Mouse (Mus musculus) E14TG2a.4 (cell line): ENCODE results near the gene Pias4.
"Not testable (repeated sequence)": the region's sequence is repeated elsewhere in the genome, so short reads cannot be mapped to it uniquely, and the experiment has no call there.

Experiments
- H3K27me3 ChIP-seq: 2 replicates; pipeline ENCODE4 v1.6.1; 2014; ENCODE audit warnings: low read length, control low read depth; ENCODE audit not compliant: insufficient read depth
- H3K36me3 ChIP-seq: 2 replicates; pipeline ENCODE4 v1.6.1; 2014; ENCODE audit warnings: low read length, control low read depth; ENCODE audit not compliant: insufficient read depth
- H3K4me1 ChIP-seq: replicated peaks from 2 replicates; pipeline ENCODE4 v1.6.1; 2014; ENCODE audit warnings: low read depth, low read length, control low read depth
- H3K4me3 ChIP-seq: replicated peaks from 2 replicates; pipeline ENCODE4 v1.5.1; 2014; ENCODE audit warnings: mild to moderate bottlenecking, low read length
- H3K9me3 ChIP-seq: 2 replicates; pipeline ENCODE4 v1.6.1; 2014; ENCODE audit warnings: low read length, control low read depth
- CTCF ChIP-seq: conservative IDR thresholded peaks from 2 replicates; pipeline ENCODE4 v1.5.1; 2014; ENCODE audit warnings: low read length
- NANOG ChIP-seq: IDR thresholded peaks from 2 replicates; pipeline ENCODE4 v1.6.1; 2014; ENCODE audit warnings: borderline replicate concordance, low read length, mixed read lengths
- POU5F1 ChIP-seq: IDR thresholded peaks from 2 replicates; pipeline ENCODE4 v1.6.1; 2014; ENCODE audit warnings: low read length, borderline replicate concordance

The Pias4 gene

DNA sequence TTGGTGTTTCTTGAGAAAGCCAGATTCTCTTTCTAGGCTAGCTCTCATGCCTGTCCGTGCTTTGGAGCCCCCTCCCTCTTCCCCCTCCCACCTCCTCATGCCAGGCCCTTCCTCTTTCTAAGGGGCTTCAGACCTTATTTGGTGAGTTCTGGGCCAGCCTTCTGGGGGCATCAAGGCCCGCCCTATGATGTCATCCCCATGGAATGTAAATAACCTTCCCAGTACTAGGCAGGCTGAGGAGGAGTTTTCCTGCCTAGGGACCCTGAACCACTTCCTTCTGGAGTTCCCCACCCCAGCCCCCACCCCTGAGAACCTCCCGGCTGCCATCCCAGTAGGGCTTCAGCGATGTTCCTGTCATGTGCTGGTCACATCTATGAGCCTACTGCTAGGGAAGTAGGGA, 17.0 kb upstream of the Pias4 start:
- Histone ChIP-seq H3K27me3 (no peaks in the 10 kb centered on the region), H3K4me3 (peak overlapping the region; percentile 86; the same call in 1 of the 2 replicates), H3K4me1 (peaks cover 70% of the 10 kb centered on the region), H3K9me3 (no peaks in the 10 kb centered on the region), H3K36me3 (peaks cover 78% of the 10 kb centered on the region)
- TF ChIP-seq CTCF, result no peak
- TF ChIP-seq POU5F1, result no peak
- TF ChIP-seq NANOG, result no peak

DNA sequence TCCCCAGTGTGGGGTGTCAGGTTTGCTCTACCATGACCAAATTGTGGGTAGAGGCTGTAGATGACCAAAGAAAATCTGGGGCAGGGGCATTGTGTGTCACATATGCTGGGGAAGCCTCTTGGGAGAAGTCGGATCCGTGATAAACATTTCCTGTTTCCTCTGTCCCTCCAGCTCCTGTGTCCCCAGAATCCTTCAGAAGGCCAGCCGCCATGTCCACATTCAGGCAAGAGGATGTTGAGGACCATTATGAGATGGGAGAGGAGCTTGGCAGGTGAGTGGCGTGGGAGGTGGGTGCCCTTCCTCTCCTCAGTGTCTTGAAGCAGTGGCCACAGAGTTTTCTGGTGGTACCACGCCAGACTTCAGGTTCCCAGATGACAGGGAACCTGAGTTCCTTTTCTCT, 16.1 kb upstream of the Pias4 start, which contains the start of gene 4930442H23Rik:
Gene 4930442H23Rik (minus strand): TSS at position 45 of the 400 bp plus-strand sequence.
- Histone ChIP-seq H3K9me3 (no peaks in the 10 kb centered on the region), H3K36me3 (peaks cover 83% of the 10 kb centered on the region), H3K4me3 (peak within 1 kb of the TSS; percentile 86), H3K4me1 (peaks cover 74% of the 10 kb centered on the region), H3K27me3 (no peaks in the 10 kb centered on the region)
- TF ChIP-seq POU5F1 (no peak), CTCF (no peak)

DNA sequence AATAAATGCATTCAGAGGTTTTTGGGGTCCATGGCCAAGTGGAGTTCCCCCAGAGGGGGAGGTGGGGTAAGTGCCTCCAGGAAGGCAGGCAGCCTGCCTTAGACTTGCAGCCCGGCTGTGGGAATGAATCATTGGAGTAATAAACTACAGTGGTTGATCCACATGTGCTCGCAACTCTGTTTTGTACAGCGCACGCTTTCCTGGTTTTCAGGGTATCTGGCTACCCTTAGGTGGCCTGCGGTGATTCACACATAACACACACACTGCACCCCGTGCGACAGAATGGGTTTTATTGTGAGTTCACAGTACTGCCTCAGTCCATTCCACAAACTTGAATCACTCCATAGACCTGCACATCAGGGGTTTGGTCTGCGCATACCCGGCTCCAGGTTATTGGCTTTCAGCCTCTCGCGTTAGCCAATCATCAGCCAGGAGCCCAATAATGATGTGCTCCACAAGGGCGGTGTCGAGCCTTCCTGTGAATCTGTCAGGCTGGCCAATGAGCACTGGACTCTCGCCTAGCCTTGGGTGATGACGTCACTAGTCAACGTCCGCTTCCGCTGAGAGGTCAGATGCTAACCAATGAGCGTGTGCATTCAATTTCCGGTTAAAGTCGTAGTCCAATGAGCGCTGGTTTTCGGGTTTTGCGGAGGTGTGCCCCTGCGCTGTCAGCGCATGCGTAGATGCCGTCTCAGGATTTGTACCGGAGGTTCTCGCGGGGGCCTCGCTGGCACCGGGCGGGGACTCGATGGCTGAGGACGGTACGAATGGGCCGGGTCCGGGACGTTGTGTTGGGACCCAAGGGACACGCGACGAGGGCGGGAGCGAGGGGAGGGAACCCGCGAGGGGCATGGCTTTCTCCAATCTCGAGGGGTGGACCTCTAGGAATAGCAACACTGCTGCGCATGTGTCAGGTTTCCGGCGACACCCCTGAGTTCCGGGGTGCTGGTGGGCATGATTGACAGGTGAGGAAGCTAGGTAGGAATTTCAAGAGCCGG, 14.9 kb upstream of the Pias4 start, which contains the start of gene Dapk3:
Gene Dapk3 (plus strand): TSS at position 670 of the 998 bp plus-strand sequence.
- Histone ChIP-seq H3K9me3 (no peaks in the 10 kb centered on the region), H3K36me3 (peaks cover 85% of the 10 kb centered on the region), H3K27me3 (no peaks in the 10 kb centered on the region), H3K4me3 (peak within 1 kb of the TSS; percentile 86), H3K4me1 (peaks cover 76% of the 10 kb centered on the region)
- TF ChIP-seq NANOG, result no peak
- TF ChIP-seq POU5F1, result no peak
- no peak for TF ChIP-seq CTCF

DNA sequence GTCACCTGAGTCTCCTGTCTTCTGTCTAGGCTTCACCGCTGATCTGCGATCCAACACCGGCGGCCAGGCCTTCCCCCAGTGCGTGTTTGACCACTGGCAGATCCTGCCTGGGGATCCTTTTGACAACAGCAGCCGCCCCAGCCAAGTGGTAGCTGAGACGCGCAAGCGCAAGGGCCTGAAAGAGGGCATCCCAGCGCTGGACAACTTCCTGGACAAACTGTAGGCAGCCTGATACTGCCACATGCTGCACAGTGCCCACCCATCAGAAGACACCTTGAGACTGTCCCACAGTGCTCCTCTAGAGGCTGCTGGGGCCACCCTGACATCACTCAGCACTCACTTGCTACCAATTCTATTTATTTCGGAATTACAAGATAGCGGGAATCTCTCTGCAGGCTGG, 14.1 kb upstream of the Pias4 start:
- H3K36me3 ChIP-seq, result peaks cover 85% of the 10 kb centered on the region
- H3K4me3 ChIP-seq, H3K9me3 ChIP-seq, H3K27me3 ChIP-seq: not testable (repeated sequence)
- H3K4me1 ChIP-seq, result peaks cover 71% of the 10 kb centered on the region

- H3K36me3 ChIP-seq, result peaks cover 81% of the 10 kb centered on the region
- no peaks in the 10 kb centered on the region for H3K9me3 ChIP-seq
- peaks cover 71% of the 10 kb centered on the region for H3K4me1 ChIP-seq
- no peaks in the 10 kb centered on the region for H3K27me3 ChIP-seq
- TF ChIP-seq CTCF, result no peak
- no peak for TF ChIP-seq NANOG
- TF ChIP-seq POU5F1, result no peak
- peak overlapping the region; percentile 99 for H3K4me3 ChIP-seq
Observed at GRCm38 (mm10) chr10:81180946-81181345, 13.2 kb upstream of the Pias4 start.

- TF ChIP-seq CTCF (peak; percentile 31), NANOG (no peak), POU5F1 (no peak)
- Histone ChIP-seq H3K4me3 (peak overlapping the region; percentile 99), H3K9me3 (no peaks in the 10 kb centered on the region)
Observed at GRCm38 (mm10) chr10:81179451-81180342, 12.0 kb upstream of the Pias4 start.

GRCm38 (mm10) chr10:81178927-81179326, 11.2 kb upstream of the Pias4 start:
- no peak for TF ChIP-seq CTCF
- TF ChIP-seq POU5F1, result no peak
- TF ChIP-seq NANOG, result no peak
- peaks cover 62% of the 10 kb centered on the region for H3K36me3 ChIP-seq
- H3K9me3 ChIP-seq, result no peaks in the 10 kb centered on the region
- no peaks in the 10 kb centered on the region for H3K27me3 ChIP-seq
- H3K4me3 ChIP-seq, result peak overlapping the region; percentile 99
- peaks cover 71% of the 10 kb centered on the region for H3K4me1 ChIP-seq

More at GRCm38 (mm10) chr10:81179451-81180342, 12.0 kb upstream of the Pias4 start:
- Histone ChIP-seq H3K4me1 (peaks cover 71% of the 10 kb centered on the region), H3K36me3 (peaks cover 70% of the 10 kb centered on the region), H3K27me3 (no peaks in the 10 kb centered on the region)
